Mouse (Mus musculus): ENCODE measurements around the gene Lpp.

- TF ChIP-seq CTCF (IDR thresholded peaks at IDR 0.05; ENCODE audit: control insufficient read depth, insufficient read depth, insufficient replicate concordance, low read depth, low read length) (no peak), POLR2A (IDR thresholded peaks at IDR 0.05; ENCODE audit: control insufficient read depth, low read depth, low read length) (no peak)
Measured at GRCm38 (mm10) chr16:24509813-24510166, 116.5 kb downstream of the Lpp start.

Data from testis, adult 2 months (tissue).